Mouse (Mus musculus) cerebellum, postnatal 14 days (tissue): Measurements from ENCODE around the gene Sos1.
A peak's percentile ranks its signal among the peaks of the same experiment; 100 is the strongest.
"Not testable (repeated sequence)": the region's sequence is repeated elsewhere in the genome, so short reads cannot be mapped to it uniquely, and the experiment has no call there.

Experiments
- DNase-seq, 2 experiments: peaks; one replicate each; pipeline ENCODE4 v3.0.0; 2021; ENCODE audit warnings: mixed read lengths in 2 of 2

The Sos1 gene

DNA sequence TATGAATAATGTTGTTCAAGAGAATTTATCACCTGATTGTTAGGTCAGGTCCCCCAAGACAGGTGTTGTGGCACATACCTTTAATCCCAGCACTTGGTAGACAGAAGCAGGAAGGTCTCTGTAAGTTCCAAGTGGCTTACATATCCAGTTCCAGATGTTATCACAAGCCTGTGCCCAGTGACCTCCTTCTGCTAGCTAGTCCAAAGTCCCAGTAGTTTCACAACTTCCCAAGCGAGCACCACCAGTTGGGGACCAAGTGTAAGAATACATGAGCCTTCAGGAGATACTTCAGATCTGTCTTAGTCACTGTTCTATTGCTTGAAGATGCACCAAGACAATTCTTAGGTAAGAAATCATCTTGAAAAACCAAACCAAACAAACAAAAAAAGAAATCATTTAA is 13.6 kb upstream of the Sos1 start:
- DNase-seq: no peak

- no peak for DNase-seq
Observed at GRCm38 (mm10) chr17:80492811-80493210, 12.6 kb upstream of the Sos1 start.

GRCm38 (mm10) chr17:80492274-80492673 is 12.0 kb upstream of the Sos1 start:
- no peak for DNase-seq

DNA sequence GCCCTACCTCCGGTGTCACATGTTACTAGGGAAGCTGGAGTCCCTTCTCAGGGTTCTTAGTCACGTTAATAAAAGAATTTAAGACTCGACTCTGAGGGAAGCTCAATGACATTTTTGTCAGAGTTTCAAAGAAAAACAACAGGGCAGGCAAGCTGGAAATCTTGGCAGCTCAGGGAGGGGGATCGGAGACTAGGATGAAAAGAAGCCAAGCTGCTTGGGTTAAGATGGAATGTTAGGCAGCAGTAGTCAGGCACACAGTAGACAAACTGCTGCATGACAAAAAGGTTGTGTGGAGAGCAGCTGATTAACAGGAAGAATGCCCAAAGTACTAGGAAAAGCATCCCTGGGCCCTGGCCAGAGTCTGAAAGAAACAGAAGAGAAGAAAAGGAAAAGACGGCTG is 9.9 kb upstream of the Sos1 start:
- DNase-seq: no peak

GRCm38 (mm10) chr17:80488918-80489317 is 8.7 kb upstream of the Sos1 start:
- DNase-seq: no peak

GRCm38 (mm10) chr17:80485160-80485559 is 4.9 kb upstream of the Sos1 start:
- no peak for DNase-seq

- no peak for DNase-seq
Observed at GRCm38 (mm10) chr17:80480855-80481224, 587 bp upstream of the Sos1 start.

DNA sequence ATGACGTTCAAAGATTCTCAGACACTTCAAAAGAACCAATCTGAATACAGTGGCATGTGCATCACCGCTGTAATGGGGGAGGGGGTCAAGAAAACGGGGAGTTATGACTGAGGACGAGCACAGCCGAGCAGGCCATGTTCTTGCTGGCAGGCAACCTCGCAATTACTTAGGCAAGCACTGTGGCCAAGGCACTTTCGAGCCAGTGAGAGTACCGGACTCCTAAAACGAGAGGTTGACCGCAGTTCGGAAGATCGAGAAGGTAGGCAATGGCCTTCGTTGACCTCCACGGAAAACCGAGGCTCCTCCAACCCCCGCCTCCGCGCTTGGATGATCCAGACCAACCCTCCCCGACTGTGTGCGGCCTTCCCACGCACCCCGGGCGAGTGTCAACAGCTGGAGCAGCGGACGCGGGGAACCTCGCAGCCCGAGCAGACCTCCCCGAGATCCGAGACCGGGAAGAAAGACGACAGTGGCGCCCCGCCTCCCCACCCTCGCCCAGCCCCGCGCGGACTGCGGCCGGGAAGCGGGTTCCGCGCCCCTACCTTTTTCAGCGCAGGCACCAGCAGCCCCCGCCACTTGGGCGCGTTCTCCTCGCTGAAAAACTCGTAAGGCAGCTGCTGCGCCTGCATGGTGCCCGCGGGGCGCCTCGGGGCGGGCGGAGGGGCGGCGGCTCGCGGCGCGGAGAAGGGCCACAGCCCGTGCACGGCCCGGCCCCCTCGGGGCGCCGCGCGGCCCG is 790 bp downstream of the Sos1 start:
- DNase-seq: peak; percentile 58 to 65

DNA sequence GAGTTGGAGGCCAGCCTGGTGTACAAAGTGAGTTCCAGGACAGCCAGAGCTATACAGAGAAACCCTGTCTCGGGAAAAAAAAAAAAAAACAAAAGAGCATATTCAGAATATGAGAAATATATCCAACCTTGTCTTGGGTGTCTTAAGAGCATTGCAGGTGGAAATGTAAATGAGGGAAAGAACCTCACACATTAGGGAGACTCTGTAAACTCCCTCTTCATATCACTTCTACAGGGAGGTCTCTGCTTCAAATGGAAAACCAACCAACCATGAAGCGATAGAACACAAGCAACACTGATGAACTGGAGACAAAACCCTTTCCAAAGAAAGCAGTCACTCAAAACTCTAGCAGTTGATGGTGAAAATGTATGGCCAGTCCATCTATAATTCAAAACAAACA is 2.6 kb downstream of the Sos1 start:
- no peak for DNase-seq

GRCm38 (mm10) chr17:80476496-80476895 is 3.8 kb downstream of the Sos1 start:
- no peak for DNase-seq

DNA sequence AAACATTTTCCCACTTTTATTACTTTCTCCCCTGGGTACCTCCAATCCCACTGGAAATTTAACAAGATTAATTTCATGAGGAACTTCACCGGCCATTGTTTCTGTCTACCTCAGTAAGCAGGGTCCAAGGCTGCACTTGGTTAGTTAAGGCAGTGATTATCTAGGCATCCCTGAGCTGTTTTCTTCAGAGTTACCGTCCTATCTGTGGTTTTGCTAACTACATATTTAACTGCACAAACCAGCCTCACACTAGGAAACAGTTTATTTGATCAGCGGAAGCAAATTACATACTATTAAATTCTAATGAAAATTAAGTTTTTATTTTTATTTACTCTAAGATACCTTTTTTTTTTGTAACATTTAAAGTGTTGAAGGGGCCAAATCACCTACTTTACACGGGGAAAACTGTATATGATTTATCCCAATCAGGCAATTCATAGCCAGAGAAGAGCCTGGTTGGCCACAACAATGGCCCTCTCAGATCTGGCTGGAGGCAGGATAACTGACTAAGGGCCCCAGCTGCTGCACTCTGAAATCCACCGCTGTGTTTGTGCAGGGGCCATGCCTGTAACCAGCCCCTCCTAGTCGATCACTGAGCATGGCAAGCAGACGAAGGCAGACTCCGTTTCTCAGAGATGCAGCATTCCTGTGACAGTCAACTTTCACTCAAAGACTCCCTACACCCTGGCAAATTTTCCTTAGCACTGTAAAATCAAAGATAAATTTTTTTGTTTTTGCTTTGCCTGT is 9.0 kb downstream of the Sos1 start:
- DNase-seq: no peak

DNA sequence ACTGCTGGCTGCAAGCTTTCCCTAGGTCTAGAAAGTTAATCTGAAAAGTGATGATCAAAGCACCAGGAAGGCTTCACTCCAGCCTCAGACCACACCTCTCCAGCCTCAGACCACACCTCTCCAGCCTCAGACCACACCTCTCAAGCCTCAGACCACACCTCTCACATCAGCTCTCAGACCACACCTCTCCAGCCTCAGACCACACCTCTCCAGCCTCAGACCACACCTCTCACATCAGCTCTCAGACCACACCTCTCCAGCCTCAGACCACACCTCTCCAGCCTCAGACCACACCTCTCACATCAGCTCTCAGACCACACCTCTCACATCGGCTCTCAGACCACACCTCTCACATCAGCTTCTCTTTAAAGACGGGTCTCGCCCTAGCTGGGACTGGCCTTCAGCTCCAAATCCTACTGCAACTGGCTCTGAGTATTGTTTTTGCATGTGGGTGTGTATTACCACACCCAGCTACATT is 11.8 kb downstream of the Sos1 start:
- DNase-seq: not testable (repeated sequence)

- DNase-seq: no peak
Observed at GRCm38 (mm10) chr17:80460258-80460657, 20.0 kb downstream of the Sos1 start.

- peak; percentile 46 to 60 for DNase-seq
Observed at GRCm38 (mm10) chr17:80455648-80456047, 24.6 kb downstream of the Sos1 start.

- no peak for DNase-seq
Observed at GRCm38 (mm10) chr17:80450426-80451030, 29.7 kb downstream of the Sos1 start.

DNA sequence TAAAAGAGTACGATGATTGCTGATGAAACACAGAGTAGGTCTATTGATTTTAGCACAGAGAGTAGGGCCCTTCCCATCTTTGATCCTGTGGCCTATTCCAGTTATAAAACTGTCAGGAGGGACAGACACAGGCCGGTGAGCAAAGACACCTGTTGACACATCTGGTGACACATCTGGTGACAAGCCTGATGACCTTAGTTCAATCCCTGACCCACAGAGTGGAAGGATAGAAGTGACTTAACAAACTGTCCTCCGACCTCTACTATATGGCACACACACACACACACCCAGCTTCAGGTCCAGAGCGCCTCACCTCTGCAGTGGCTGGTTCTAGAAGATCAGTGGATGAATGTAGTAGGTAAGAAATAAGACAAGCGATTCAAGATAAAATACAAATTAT is 33.8 kb downstream of the Sos1 start:
- DNase-seq: no peak

GRCm38 (mm10) chr17:80445433-80445832 is 34.8 kb downstream of the Sos1 start:
- DNase-seq: no peak

GRCm38 (mm10) chr17:80435680-80436079 is 44.6 kb downstream of the Sos1 start:
- DNase-seq: no peak

- DNase-seq: no peak
Observed at GRCm38 (mm10) chr17:80434430-80434829, 45.8 kb downstream of the Sos1 start.

GRCm38 (mm10) chr17:80431997-80432396 is 48.3 kb downstream of the Sos1 start:
- DNase-seq: no peak

GRCm38 (mm10) chr17:80427966-80428365 is 52.3 kb downstream of the Sos1 start:
- DNase-seq: no peak

DNA sequence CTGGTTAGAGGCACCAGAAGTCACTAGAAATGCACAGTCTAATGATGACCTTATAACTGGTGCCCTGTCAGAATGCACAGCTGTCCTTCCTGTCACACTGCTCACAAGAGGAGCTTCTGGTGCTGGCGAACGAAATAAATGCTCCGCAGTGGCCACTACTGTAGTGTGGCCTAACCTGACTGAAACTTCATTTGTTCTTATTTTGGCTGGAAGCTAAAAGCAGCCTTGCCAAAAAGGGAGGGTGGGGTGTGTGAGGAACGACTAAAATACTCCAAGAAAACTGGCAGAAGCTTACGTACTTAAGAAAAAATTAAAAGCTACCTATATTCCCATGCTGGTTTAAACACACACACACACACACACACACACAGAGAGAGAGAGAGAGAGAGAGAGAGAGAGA is 53.4 kb downstream of the Sos1 start:
- no peak for DNase-seq

- no peak for DNase-seq
Observed at GRCm38 (mm10) chr17:80426171-80426570, 54.1 kb downstream of the Sos1 start.

DNA sequence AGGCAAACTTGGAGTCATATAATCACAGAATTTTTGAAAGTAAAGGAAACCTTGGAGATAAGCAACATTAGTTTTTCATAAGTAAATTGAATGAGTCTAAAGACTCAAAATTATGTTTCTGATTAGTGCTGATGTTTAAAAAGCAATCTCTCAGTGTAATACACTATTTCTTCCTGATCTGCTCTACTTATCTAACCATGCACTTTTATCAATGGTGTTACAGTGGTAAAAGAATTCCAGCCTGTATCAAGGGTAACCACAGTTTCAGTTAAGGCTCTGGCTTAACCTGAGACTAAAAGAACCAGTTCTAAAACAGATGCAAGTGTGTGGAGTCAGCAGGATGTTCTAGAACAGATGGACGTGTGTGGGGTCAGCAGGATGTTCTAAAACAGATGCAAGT is 59.3 kb downstream of the Sos1 start:
- DNase-seq: no peak
